Mouse (Mus musculus) adrenal gland (tissue): ENCODE data around the gene Tnfrsf11a.
"Not testable (repeated sequence)": the region's sequence is repeated elsewhere in the genome, so short reads cannot be mapped to it uniquely, and the experiment has no call there.

ENCODE experiments used
- intact Hi-C: fragments of 180-260 bp; cut with DNase I; formaldehyde crosslinking; loops from one replicate; pipeline ENCODE4 v1.15.1; 2025
- long read RNA-seq, 2 experiments: library from polyadenylated mRNA; unstranded; transcript quantifications; one replicate each; pipeline ENCODE4 v2.0.0; 2020; ENCODE audit warnings: borderline replicate concordance in 1 of 2; ENCODE audit not compliant: insufficient replicate concordance in 1 of 2

The Tnfrsf11a gene
- long read RNA-seq, experiment 1, partial matches to known transcripts, result 1 of 2 reads
- long read RNA-seq, experiment 1, other reads (novel, unspliced or antisense), result 1 of 2 reads
- long read RNA-seq, experiment 2, partial matches to known transcripts, result 0 of 3 reads
- long read RNA-seq, experiment 2, other reads (novel, unspliced or antisense), result 2 of 3 reads

GRCm38 (mm10) chr1:105780457-105781364 is at the start of gene Tnfrsf11a:
Gene Tnfrsf11a, plus strand, starts transcription at chr1:105780718.
- intact Hi-C loops, result no loop called here

DNA sequence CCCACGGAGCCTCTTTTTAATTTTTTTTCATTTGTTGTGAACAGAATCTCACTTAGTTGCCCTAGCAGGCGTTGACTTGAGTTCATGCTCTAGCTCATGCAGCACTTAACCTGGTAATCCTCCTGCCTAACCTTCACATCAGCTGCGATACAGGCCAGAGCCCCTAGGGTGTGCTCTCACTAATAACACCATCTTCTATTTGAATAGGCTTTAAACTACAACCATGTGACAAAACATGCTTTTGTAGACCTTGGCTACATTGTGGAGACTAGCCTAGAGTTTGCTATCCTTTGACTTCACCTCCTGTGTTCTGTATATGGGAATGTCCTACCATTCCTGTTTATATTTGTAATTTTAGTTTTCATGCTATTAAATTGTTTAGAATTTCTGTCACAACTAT is 45.2 kb upstream of the Tnfrsf11a start:
- intact Hi-C loops, result loop anchor here (10.0 kb wide), 1 partner anchor 299 kb away; no protein-coding TSS in a partner anchor

GRCm38 (mm10) chr1:105738334-105738733 is 42.2 kb upstream of the Tnfrsf11a start:
- intact Hi-C loops, result loop anchor here (10.0 kb wide), 1 partner anchor 296 kb away; no protein-coding TSS in a partner anchor

- intact Hi-C loops, result loop anchor here (10.0 kb wide), 1 partner anchor 295 kb away; no protein-coding TSS in a partner anchor
These were observed 41.0 kb upstream of the Tnfrsf11a start for GRCm38 (mm10) chr1:105739493-105739892.

- intact Hi-C loops, result no loop called here
These were observed 38.0 kb upstream of the Tnfrsf11a start for GRCm38 (mm10) chr1:105742481-105742880.

DNA sequence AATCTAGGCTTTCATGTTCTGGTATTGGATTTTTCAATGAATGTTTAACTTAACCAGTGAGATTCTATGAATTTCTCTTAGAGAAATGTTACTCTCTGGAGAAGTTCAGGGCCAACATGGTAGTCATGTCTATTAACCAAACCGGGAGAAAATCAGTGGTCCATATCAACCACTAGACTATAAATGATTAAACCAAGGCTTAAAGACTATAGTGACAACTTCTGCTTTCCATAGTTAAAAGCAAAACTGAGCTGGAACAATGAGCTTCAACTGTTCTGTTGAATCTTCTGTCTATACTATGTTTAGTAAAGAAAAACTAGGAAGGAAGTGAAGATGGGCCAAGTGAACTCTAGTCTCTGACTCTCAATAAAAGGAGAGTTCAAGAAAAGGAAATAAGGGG is 34.1 kb upstream of the Tnfrsf11a start:
- intact Hi-C loops, result no loop called here

DNA sequence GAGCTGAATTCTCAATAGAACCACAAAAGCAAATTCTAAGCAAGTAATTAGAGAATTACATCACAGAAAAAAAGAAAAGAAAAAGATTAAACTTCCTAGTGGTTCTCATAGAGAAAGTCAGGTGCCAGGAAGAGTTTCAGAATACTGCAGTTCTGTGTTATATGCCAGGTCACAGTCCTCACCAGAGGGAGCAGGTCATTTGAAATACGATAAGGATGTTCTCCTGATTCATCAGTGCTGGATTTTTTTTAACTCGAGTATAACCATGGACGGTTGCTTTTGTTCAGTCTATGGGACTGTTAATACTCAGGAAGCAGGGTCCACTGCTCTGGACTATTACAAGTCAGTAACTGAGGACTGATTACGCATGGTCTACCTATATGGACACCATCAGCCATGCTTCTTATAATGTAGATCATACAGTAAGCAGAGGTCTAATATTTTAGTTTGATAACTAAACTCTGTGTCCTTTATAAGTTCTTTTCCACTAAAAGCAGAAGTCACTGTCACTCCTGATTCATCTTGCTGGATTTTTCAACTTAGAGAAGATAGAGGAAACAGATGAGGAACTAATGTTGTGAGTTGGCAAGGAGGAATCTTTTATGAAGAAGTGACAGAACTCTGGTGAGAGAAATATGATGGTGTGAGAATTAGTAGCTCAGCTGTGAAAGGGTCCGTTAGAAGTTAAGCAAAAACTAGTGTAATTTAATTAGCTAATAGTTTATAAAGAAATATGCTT is 33.5 kb upstream of the Tnfrsf11a start:
- intact Hi-C loops, result no loop called here

- intact Hi-C loops, result no loop called here
These were observed 32.3 kb upstream of the Tnfrsf11a start for GRCm38 (mm10) chr1:105748091-105748799.

- intact Hi-C loops, result no loop called here
These were observed 28.3 kb upstream of the Tnfrsf11a start for GRCm38 (mm10) chr1:105752196-105752595.

- intact Hi-C loops, result no loop called here
These were observed 27.6 kb upstream of the Tnfrsf11a start for GRCm38 (mm10) chr1:105752944-105753343.

DNA sequence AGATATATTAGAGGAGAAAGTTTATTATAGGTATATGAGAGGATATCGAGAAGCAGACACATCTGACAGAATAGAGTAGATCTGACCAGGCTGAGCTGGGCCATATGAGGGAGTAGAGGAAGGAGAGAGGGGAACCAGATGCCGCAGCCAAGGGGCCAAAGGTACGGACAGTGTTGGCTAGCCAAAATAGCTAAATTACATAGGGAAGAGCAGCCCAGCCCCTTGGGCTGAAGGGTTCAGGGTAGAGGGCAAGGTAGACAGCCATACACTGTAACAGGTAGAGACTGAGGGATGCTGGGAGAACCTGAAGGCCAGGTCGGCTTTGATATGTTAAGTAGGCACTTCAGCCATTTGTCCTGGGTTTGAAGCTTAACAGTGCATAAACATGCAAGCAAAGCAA is 21.7 kb upstream of the Tnfrsf11a start:
- intact Hi-C loops, result no loop called here

- intact Hi-C loops, result no loop called here
These were observed 20.9 kb upstream of the Tnfrsf11a start for GRCm38 (mm10) chr1:105759422-105760165.

- intact Hi-C loops, result no loop called here
These were observed 14.9 kb upstream of the Tnfrsf11a start for GRCm38 (mm10) chr1:105765586-105765985.

- intact Hi-C loops, result not testable (repeated sequence)
These were observed 14.4 kb upstream of the Tnfrsf11a start for GRCm38 (mm10) chr1:105766099-105766498.

- intact Hi-C loops, result no loop called here
These were observed 12.1 kb upstream of the Tnfrsf11a start for GRCm38 (mm10) chr1:105768397-105768796.

DNA sequence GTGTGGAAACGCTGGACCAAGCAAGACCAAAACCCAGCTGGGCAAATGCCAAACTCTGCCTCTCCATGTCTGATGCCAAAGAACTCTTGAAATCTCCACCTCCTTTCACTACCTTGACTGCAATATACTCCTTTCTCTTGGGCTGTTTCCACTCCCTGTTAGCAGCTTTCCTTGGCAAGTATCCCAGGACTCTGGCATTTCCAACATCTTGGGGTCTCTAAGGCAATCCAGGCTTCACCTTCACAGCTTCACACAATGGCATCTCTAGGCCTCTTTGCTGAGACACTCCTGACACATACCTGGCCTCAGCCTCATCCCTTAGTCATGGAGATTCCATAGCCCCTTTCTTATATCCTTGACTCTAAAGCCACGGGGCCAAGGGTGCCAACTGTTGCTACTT is 9.8 kb upstream of the Tnfrsf11a start:
- intact Hi-C loops, result no loop called here

DNA sequence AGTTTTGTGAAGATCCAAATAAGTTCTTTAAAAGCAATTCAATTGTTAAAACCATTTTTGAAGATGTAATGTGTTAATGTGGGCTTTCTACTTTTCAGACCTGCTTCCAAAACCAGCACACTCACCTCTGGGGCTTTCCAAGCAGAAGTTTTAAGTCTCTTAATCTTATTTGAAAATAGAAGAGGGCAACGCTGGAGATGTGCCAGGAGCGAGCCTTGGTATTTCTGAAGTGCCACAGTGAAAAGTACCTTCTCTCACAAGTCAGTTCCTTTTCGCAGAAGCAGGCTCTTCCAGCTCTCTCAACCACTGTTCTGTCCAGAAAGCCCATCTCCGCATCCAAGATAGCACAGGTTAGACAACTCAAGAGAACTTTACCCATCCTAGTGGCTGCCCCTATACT is 4.1 kb upstream of the Tnfrsf11a start:
- intact Hi-C loops, result no loop called here

DNA sequence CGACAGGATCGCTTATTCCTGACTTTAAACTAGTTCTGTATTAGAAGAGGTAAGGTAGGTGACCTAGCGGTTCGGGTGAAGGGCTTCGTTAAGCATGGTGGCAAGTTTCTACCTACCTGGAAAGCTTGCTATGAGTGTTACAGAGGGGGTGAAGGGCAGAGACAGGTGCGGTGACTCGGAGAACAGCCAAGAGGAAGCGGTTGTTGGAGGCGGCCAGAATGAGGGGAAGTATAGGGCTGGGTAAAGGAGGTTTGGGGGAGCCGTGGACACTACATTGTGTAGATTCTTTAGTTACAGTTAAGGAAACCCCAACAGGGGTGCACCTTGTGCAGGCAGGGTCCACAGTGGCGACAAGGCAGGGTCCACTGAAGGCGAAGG is 450 bp upstream of the Tnfrsf11a start:
- intact Hi-C loops, result no loop called here

DNA sequence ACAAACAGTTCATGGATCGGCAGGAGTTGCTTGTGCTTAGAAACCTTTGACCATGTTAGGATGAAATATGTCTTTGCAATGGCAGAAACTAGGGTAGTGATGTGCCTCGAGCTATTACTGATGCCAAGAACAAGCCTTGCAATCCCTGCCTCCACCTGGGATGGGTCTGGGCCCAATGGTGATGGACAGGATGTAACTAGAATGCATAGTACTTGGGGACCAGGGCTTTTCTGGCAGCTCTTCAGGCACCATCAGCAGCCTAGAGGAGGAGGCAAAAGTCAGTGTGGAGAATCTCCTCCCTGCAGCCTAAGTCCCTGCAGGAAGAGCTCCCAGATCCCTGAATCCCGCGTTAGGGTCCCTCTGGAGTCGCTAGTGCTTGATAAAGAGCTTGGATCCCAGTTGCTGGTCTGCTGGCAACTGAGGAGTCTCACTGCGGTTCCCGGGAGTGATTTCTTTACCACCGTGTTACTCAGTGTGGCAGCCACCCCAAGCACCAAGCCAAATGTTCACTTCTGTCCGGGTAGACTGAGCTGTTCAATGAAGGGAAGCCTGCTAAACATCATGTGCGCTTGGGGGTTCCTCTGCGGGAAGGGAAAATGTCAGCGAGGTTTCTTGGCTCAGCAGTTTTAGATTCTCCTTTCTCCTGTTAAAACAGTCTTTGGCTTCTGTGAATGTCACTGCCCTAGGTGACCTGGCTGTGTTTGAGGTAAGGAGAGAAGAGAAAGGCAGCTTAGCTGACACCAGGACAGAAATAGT is 1.1 kb downstream of the Tnfrsf11a start:
- intact Hi-C loops, result no loop called here
